Mouse (Mus musculus): Measurements from ENCODE around the gene Syde1.

Gene Syde1

DNA sequence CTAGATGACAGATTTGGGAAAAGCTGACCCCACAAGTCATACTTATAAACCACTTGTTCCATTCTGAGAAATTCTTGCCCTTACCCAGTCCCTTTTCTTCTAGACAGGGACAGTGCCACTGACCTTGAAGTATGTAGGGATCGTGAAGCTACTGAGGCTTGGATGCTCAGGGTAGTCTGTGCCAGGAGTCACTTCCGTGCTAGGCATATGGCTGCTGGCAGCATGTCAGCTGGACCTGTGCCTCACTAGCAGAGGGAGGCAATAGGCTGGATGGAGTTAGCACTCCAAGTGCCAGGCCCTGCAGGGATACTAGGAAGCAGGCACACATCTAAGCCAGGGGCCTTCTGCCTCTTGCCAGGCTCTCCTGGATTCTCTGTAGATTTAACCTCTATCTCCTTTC, 16.1 kb downstream of the Syde1 start:
- peak; percentile 77 for DNase-seq

DNA sequence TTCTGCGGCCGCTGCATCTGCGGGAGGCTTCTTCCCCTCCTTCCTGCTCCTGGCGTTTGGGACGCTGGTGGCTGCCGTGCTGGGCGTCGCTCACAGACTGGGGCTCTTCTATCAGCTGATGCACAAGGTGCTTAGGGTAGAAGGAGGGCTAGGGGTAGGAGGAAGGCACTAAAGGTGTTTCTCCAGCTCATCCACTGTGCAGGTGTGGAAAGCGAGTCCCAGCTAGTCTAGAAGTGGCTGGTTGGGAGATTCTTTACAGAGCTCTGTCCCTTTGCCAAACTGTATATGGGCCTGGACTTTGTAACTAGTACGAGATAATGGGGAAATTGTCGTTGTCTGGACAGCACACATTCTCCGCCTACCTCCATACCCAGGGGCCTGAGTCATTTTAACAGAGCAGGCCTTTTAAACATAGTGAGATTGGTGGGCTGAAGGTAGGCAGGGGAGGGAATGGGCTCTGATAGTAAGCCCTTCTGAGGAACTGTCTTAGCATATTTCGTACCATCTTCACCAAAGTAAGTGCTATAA, 16.6 kb downstream of the Syde1 start:
- DNase-seq, result no peak

DNA sequence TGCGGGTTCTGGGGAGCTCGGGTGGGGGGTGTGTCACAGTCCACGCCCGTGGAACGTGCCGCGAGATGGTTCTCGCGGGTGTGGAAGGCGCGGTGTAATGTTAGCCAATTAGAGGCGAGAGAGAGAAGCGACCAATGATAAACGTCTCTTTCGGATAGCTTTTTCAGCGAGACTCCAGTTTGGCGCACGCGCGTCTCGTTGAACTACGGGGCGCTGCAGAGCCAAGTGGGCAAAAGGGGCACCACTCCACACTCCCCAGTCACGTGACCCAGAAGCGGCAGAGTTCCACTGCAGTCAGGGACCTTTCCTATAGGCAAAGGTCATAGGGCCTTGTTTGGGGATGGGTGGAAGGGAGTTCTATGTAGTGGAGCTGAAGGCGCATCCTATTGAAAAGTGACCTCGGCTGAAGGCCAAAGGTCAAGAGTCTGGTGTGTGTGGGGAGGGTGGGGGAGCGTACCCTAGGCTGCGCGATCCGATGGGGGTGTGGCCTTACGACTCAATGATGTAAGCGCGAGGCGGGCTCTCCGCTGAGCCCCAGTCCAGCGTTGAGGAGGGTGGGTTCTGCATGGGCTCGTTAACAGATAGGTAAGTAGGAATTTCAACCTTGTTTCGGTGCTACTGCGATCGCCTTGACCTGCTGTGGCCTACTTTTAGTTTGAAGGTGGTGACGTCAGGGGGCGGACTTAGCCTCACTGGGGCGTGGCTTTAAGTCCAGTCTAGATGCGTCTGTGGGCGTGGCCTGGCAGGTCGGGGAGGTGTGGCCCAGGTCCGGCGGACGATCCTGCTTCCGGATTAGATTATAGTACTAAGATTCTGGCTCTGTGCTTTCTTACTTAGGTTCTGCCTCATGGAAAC, 17.3 kb downstream of the Syde1 start, which contains the start of gene Ilvbl:
Ilvbl (plus strand) TSS at position 97 of the 855 bp plus-strand sequence.
- peak; percentile 98 for DNase-seq

DNA sequence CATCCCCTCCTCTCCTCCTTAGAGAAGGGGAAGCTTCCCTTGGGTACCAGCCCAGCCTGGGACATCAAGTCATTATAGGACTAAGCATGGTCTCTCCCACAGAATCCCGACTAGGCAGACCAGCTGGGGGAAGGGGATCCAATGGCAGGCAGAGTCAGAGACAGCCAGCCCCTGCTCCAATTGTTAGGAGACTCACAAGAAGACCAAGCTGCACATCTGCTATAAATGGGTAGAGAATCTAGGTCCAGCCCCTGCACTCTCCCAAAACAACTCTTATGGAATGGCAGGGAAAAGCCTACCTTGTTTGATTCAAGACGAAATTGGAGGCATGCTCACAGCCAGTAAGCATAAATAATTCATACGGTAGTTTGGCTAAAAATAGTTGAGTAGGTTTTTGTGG, 18.5 kb downstream of the Syde1 start:
- DNase-seq, result no peak

DNA sequence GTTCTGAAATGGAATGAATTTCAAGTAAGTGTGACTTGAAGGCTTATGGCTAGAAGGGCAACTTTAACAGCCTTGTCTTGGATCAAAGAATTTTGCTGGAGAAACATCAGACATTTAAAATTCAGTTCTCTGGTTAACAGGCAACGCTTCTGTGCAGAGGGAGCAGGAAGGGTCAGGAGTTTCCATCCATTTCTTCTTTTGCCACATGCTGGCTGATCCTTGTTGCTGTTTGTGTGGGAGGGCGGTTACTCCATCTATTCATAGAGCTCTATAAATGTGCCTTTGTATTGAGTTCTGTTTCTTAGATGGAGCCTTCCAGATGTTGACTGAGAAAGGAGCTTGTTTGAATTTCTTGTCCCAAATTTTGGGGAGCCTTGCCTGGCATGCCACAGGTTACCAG, 20.9 kb downstream of the Syde1 start:
- no peak for DNase-seq

DNA sequence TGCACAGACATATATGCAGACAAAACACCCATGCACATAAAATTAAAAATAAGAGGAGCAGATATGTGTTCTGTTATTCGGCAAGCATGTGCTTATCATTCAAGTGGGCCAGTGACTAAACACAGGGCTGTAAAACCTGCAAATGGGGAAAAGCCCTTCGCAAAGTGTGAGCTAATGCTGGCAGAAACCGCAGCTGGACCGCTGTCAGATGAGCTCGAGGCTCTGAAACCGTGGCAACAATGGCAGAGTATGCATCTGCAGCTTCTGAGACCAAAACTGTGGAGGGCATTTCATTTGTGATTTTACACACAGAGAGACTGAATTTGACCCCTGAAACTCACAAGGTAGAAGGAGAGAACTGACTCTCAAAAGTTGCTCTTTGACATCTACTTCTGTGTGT, 21.3 kb downstream of the Syde1 start:
- DNase-seq, result no peak

DNA sequence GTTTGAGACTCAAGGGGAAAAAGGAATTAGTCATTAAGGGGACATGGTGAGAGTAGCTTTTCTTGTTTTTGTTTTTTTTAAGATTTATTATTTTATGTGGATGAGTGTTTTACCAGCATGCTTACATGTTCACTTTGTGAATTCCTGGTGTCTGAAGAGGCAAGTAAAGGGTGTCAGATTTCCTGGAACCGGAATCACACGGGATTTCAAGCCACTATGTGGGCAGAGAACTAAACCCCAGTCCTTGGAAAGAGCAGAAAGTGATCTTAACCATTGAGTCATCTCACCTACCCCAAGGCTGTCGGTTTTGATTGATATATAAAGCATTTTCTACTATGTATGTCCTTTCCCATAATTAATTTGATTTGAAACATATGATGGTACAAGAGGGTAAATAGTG, 22.1 kb downstream of the Syde1 start:
- no peak for DNase-seq

DNA sequence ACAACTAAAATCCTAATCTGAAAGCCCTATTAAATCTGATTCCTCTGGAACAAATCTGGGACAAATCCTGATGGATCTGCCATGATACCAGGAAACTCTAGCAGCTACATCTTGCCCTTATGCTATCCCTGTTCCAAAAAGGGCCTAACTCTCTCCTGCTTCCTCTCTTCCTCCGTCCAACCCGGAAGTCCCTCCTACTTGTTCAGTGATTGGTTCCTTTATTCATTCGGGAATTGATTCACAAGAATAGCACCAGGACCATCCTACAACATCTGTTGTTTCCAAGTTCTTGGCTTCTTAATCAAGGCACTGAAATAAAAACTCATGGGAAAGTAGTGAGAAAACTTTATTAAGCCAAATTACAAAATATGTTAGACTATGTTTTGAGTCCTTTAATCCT, 22.6 kb downstream of the Syde1 start:
- DNase-seq, result no peak

DNA sequence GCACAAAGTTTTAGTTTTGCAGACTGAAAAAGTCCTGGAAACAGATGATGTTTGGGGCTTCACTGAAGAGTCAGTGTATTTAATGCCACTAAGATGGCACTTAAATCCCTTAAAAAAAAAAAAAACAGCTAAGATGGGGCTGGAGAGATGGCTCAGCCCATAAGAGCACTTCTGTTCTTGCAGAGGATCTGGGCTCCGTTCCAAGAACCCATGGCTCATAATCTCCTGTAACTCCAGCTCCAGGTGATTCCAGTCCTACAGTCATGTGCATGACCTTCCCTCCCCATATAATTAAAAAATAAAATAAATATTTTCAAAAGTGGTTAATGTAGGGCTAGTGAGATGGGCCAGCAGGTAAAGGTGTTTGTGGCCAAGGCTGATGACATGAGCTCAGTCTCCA, 26.7 kb downstream of the Syde1 start:
- no peak for DNase-seq

DNA sequence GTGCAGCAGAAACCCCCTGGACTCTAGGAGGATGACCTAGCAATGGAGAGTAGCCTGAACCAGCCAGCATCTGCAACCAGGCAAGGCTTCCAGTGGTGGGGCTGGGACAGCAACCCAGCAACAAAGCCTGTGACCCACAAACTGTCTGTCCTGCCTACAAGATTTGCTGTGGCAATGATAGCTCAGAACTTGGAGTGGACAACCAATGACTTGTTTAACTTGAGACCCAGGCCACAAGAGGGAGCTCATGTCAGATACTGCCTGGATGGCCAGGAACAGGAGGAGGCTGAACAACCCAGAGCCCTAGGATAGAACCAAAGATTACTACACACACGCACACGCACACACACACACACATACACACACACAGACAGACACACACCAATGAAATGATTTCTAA, 50.8 kb downstream of the Syde1 start:
- peak; percentile 65 for DNase-seq

Data from kidney, postnatal 10 days (tissue).